ENCODE assay signal across 11 mouse cellular contexts in the genomic region with DNA sequence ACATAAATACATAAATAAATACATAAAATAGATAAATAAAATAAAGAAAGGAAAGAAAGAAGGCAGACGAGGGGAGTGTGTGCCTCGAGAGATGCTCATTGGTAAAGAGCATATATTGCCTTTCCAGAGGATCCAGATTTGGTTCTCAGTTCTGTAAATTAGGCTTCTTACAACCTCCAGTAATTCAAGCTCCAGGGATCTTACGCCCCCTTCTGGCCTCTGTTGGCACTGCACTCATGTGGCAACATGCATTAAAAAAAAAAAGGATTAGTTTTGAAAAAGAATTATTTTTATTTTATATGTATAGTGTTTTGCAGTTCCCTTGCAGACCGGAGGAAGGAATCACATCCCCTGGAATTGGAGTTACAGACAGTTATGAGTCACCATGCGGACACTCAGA. TPM values are rescaled to one million over a fixed set of nuclear protein-coding genes. Genes with fewer than 3 reads are reported as not detected.
DNase-seq lines count a peak whose midpoint lies in the region; ATAC-seq lines count a peak whose summit lies in the region.
"Had no signal": no experiment of that assay in that cellular context is flagged by ENCODE, and none has a peak within 500 bp of the region (broad histone marks: within the 10 kb centered on the region; RNA-seq: fewer than 3 reads in every experiment).

No protein-coding gene starts in this region.

- DNase-seq in CD4-positive, CD25-positive, alpha-beta regulatory T cell, adult 2 months (ENCODE audit: low read depth, low spot score), result peak; percentile 73
- peak; percentile 53 for DNase-seq in kidney, postnatal 10 days
- no peak for DNase-seq in kidney, adult 18-20 months
- DNase-seq in CD4-positive helper T cell, adult 2 months (ENCODE audit: low read depth, low spot score), result peak; percentile 57
- DNase-seq in c-Kit-negative CD71-positive TER-119-positive erythroid progenitor cells, embryonic 14.5 days (ENCODE audit: low read depth, low spot score), result peak; percentile 52
- no peak for DNase-seq in gastrocnemius, postnatal 4 days (ENCODE audit: low spot score in 2 of 2)
- no peak for DNase-seq in layer of hippocampus, postnatal 25 days (ENCODE audit: extremely low spot score in 1 of 2, low spot score in 1 of 2)
- DNase-seq: cerebellum, adult 11-12 months had no signal

- ATAC-seq in CD4-positive, CD25-positive, alpha-beta regulatory T cell, adult 4 months, result no peak

RNA-seq across cellular contexts. Expression of a gene that starts 8.8 kb away (rescaled TPM):
- 10 to 100 TPM; 54.2 to 69.6 TPM for polyA plus RNA-seq in CD4-positive, CD25-positive, alpha-beta regulatory T cell, adult 4 months (2017; shearing (Covaris generic))
- total RNA-seq in gastrocnemius, postnatal 4 days (2021), result 1 to 10 TPM; 8.1 to 8.2 TPM
- total RNA-seq in layer of hippocampus, postnatal 25 days (2021), result 100 to 1,000 TPM; 127 to 147 TPM

RNA-seq across cellular contexts. Expression of a gene that starts 29.9 kb away (rescaled TPM):
- polyA plus RNA-seq in CD4-positive, CD25-positive, alpha-beta regulatory T cell, adult 4 months (2017; shearing (Covaris generic)), result 1 to 10 TPM; 2.3 to 4.5 TPM
- 1 to 10 TPM; 6.3 to 7.0 TPM for total RNA-seq in gastrocnemius, postnatal 4 days (2021)
- total RNA-seq in layer of hippocampus, postnatal 25 days (2021), result 10 to 100 TPM; 13.2 to 14.7 TPM

RNA-seq across cellular contexts. Expression of a gene that starts 46.1 kb away (rescaled TPM):
- 1 to 10 TPM; 2.6 to 4.3 TPM for polyA plus RNA-seq in CD4-positive, CD25-positive, alpha-beta regulatory T cell, adult 4 months (2017; shearing (Covaris generic))
- total RNA-seq in gastrocnemius, postnatal 4 days (2021), result 10 to 100 TPM; 26.9 to 29.6 TPM
- 10 to 100 TPM; 52.3 to 53.3 TPM for total RNA-seq in layer of hippocampus, postnatal 25 days (2021)

RNA-seq across cellular contexts. Expression of a gene that starts 46.2 kb away (rescaled TPM):
- polyA plus RNA-seq in CD4-positive, CD25-positive, alpha-beta regulatory T cell, adult 4 months (2017; shearing (Covaris generic)), result not detected
- total RNA-seq in gastrocnemius, postnatal 4 days (2021), result not detected
- total RNA-seq in layer of hippocampus, postnatal 25 days (2021), result 1 to 10 TPM; 1.1 to 1.5 TPM
- total RNA-seq: hematopoietic stem cell, adult 5-6 weeks had no signal

RNA-seq across cellular contexts. Expression of a gene that starts 56.1 kb away (rescaled TPM):
- polyA plus RNA-seq in CD4-positive, CD25-positive, alpha-beta regulatory T cell, adult 4 months (2017; shearing (Covaris generic)), result not detected
- not detected for total RNA-seq in gastrocnemius, postnatal 4 days (2021)
- total RNA-seq in layer of hippocampus, postnatal 25 days (2021), result 1 to 10 TPM in 1 of 2 experiments, under 1 TPM in 1; 0.81 to 1.7 TPM
- total RNA-seq: hematopoietic stem cell, adult 5-6 weeks had no signal
- polyA plus RNA-seq: urinary bladder, adult 2 months had no signal

Comparison
In these comparisons a context has a peak if more than half of its experiments do, and no peak if none do; other contexts are left out.
1. DNase-seq: peak in CD4-positive, CD25-positive, alpha-beta regulatory T cell, adult 2 months (single experiment), kidney, postnatal 10 days (single experiment), CD4-positive helper T cell, adult 2 months (single experiment) and c-Kit-negative CD71-positive TER-119-positive erythroid progenitor cells, embryonic 14.5 days (single experiment); none in kidney, adult 18-20 months (single experiment), gastrocnemius, postnatal 4 days (0 of 2) and layer of hippocampus, postnatal 25 days (0 of 2).
2. RNA of a gene that starts 8.8 kb away (total RNA-seq): 127 to 147 TPM in layer of hippocampus, postnatal 25 days; 8.1 to 8.2 TPM in gastrocnemius, postnatal 4 days; every median in the first group is over 10 times any median in the second.